Mouse (Mus musculus): Measurements from ENCODE around the gene Osbp2.

- no peak for TF ChIP-seq GATA1 (IDR thresholded peaks at IDR 0.05; ENCODE audit: borderline replicate concordance, low read length)
- no peak for TF ChIP-seq FLI1 (IDR thresholded peaks at IDR 0.05; ENCODE audit: low read length)
Observed at GRCm38 (mm10) chr11:3683696-3684095, 180.0 kb downstream of the Osbp2 start.
